Mouse (Mus musculus) forebrain, embryonic 12.5 days (tissue): Measurements from ENCODE around the gene Osbpl7. TPM values are rescaled to one million over a fixed set of nuclear protein-coding genes. Genes with fewer than 3 reads are reported as not detected.

Source experiments
- ATAC-seq: fragments of 200-750 bp; cut with Nextera tagmentation; 2 replicates; pipeline ENCODE4 v1.8.0; 2017; ENCODE audit warnings: moderate TSS enrichment; ENCODE audit not compliant: low FRiP score
- H3K27ac ChIP-seq: fragments of 300-500 bp; sonication (generic); 2 replicates; pipeline ENCODE4 v1.5.1; 2016; ENCODE audit warnings: mild to moderate bottlenecking
- H3K27me3 ChIP-seq: fragments of 300-500 bp; sonication (generic); 2 replicates; pipeline ENCODE4 v1.6.1; 2016; ENCODE audit warnings: mild to moderate bottlenecking
- H3K36me3 ChIP-seq: fragments of 300-500 bp; sonication (generic); replicated peaks from 2 replicates; pipeline ENCODE4 v1.6.1; 2016; ENCODE audit warnings: mild to moderate bottlenecking
- H3K4me1 ChIP-seq: fragments of 300-500 bp; sonication (generic); 2 replicates; pipeline ENCODE4 v1.6.1; 2016
- H3K4me2 ChIP-seq: fragments of 300-500 bp; sonication (generic); 2 replicates; pipeline ENCODE4 v1.6.1; 2016; ENCODE audit warnings: mild to moderate bottlenecking, moderate library complexity
- H3K4me3 ChIP-seq: fragments of 300-500 bp; sonication (generic); replicated peaks from 2 replicates; pipeline ENCODE4 v1.5.1; 2016; ENCODE audit warnings: mild to moderate bottlenecking
- H3K9ac ChIP-seq: fragments of 300-500 bp; sonication (generic); 2 replicates; pipeline ENCODE4 v1.6.1; 2016; ENCODE audit warnings: mild to moderate bottlenecking
- H3K9me3 ChIP-seq: fragments of 300-500 bp; sonication (generic); 2 replicates; pipeline ENCODE4 v1.6.1; 2016
- WGBS: fragments of 180-500 bp; shearing (Covaris S2); methylation state at CpG from one replicate; pipeline ENCODE4 v1.1.7; 2016; 5-methylcytosine and 5-hydroxymethylcytosine counted together
- polyA plus RNA-seq: library from polyadenylated mRNA; unstranded; fragments of >200 nt; fragmentation: Nextera tagmentation; extraction: Ambion mirVana; gene quantifications from 2 replicates; pipeline ENCODE4 v1.2.1, GENCODE M21; 2016

Gene Osbpl7
- polyA plus RNA-seq, 1 experiment from 2014 or later = 8.7 TPM

DNA sequence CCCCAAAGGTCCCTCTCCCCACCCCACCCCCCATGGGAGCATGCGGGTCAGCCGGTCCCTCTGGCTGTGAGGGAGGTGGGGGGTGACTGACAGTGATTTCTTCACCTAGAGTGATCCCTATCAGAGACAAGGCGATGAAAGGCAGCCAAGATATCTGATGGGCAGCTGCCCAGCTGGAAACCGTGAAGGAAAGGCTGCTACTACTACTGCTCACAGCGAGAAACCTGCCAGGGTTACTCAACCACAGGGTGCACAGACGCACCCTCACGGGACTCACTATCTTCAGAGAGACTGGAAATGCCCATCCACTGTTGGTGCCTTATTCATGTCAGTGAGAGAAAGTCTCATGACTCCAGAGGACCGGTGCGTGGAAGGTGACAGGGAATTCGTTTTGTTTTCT is 25.5 kb upstream of the Osbpl7 start:
- Histone ChIP-seq H3K9me3 (no peaks in the 10 kb centered on the region), H3K27ac (no peak overlapping the region), H3K4me3 (no peak overlapping the region), H3K4me2 (no peak overlapping the region), H3K4me1 (peaks cover 32% of the 10 kb centered on the region), H3K36me3 (no peaks in the 10 kb centered on the region), H3K9ac (no peak overlapping the region), H3K27me3 (peaks cover 59% of the 10 kb centered on the region)
- 21% methylated on average over 10 of the region's 10 CpGs for WGBS
- ATAC-seq = no peak

DNA sequence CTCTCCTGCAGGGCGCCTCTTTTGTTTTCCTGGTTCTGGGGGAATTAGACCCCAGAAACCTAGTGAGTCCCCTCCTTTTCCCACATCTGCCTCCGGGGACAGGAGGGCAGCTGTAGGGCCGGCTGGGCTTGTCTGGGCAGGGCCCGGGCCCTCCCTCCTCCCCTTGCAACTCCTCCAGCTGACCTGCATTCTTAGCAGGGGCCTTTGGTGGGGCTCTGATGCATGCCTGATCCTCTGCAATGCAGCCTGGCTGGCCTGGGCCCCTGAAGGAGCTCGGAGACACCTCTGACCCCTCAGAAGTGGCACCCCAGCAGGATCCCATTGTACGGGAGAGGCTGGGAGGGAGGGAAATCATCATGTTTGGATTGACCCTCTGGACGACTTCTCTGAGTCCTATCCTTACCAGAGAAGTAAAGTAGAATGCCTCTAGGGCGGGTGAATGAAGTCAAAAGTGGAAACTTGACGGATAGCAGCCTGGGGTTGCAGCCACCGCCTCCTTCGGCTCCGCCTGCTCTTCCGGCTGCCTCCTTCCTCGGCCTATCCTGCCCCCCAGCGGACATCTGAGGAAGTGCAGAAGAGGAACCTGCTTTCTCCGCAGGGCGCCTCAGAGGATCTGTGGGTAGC is 24.6 kb upstream of the Osbpl7 start:
- 3% methylated on average over 17 of the region's 17 CpGs for WGBS
- Histone ChIP-seq H3K27me3 (peaks cover 50% of the 10 kb centered on the region), H3K36me3 (no peaks in the 10 kb centered on the region), H3K9me3 (no peaks in the 10 kb centered on the region), H3K27ac (peak overlapping the region; percentile 75), H3K4me1 (peaks cover 40% of the 10 kb centered on the region), H3K4me3 (peak overlapping the region; percentile 19), H3K9ac (peak overlapping the region; percentile 51), H3K4me2 (peak overlapping the region; percentile 45)
- ATAC-seq = peak; percentile 25; the same call in 1 of the 2 replicates

DNA sequence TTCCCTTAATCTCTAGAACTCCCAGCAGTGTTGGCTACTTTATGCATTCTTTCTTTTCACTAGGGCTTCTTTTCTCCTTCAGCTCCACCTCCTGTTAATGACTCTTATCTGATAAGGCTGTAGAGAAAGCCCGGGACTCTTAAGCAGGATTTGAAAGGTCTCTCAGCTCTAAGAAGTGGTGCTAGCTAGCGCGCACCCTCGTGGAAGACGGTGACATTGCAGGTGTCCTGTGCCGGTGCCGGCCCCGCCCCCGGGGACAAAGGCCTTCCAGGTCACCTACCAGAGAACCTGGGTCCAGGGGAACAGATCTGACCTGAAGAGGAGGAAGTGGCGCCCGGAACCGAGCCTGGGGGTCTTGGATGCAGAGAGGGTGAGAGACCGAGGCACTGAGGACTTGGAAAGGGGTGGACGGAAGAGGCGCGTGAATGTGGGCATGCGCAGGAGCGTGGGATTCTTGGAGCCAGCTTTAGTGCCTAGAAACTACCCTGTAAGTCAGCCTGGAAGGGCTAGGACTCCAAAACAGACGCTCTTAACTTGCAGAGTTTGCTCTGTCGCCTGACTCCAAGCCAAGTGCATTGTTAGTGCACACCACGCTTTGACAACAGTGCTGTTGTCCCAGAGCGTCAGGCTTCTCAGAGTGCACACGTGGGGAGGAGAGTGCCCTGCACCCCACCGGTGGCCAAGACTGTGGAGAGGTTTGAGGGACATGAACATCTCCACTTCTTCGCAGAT is 20.6 kb upstream of the Osbpl7 start, which contains the start of gene Scrn2:
Scrn2 (plus strand) TSS at position 253 of the 732 bp plus-strand sequence.
- peak; percentile 75 for ATAC-seq
- no peaks in the 10 kb centered on the region for H3K9me3 ChIP-seq
- 1% methylated on average over 25 of the region's 25 CpGs for WGBS
- H3K36me3 ChIP-seq = peaks cover 9% of the 10 kb centered on the region; the same call in 1 of the 2 replicates
- peak within 1 kb of the TSS; percentile 54 for H3K4me3 ChIP-seq
- peak within 1 kb of the TSS; percentile 75 for H3K4me2 ChIP-seq
- peaks cover 10% of the 10 kb centered on the region for H3K27me3 ChIP-seq
- H3K27ac ChIP-seq = peak within 1 kb of the TSS; percentile 51; the same call in 1 of the 2 replicates
- peaks cover 23% of the 10 kb centered on the region for H3K4me1 ChIP-seq
- peak within 1 kb of the TSS; percentile 64 for H3K9ac ChIP-seq

DNA sequence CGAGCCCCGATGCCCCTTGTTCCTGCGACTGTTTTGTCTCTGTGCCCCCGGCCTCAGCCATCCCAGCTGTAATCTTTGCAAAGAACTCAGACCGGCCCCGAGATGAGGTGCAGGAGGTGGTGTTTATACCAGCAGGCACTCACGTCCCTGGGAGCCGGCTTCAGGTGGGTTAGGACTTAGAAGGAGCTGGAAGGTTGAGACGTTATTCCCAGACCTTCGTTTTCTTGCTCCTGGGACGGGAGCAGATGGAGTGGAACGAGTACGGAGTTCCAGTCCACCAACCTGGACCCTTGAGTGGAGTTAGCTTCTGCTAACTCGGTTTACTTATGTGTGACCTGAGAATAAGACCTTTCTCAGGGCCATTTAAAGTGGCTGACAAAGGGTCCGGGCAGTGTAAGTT is 20.0 kb upstream of the Osbpl7 start:
- peaks cover 4% of the 10 kb centered on the region for H3K27me3 ChIP-seq
- peak overlapping the region; percentile 64 for H3K9ac ChIP-seq
- H3K4me2 ChIP-seq = peak overlapping the region; percentile 75
- peaks cover 18% of the 10 kb centered on the region for H3K4me1 ChIP-seq
- H3K36me3 ChIP-seq = peaks cover 9% of the 10 kb centered on the region; the same call in 1 of the 2 replicates
- H3K27ac ChIP-seq = no peak overlapping the region
- peak overlapping the region; percentile 54 for H3K4me3 ChIP-seq
- 19% methylated on average over 15 of the region's 15 CpGs for WGBS
- no peak for ATAC-seq
- H3K9me3 ChIP-seq = no peaks in the 10 kb centered on the region

DNA sequence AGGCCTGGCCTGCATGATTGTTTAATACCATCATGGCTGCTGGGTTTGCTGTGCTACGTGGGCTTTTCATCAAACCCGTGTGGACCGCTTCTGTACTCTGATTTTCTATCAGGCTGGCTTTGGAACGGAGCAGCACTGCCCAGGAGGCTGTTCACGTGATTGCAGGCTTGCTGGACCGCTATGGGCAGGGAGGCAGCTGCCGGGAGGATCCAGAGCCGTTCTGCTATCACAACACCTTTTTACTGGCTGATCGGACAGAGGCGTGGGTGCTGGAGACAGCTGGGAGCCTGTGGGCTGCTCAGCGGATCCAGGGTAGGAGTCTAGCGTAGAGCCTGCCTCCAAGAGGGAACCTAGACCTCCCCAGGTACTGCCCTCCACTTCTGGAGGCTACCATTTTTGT is 18.5 kb upstream of the Osbpl7 start:
- ATAC-seq = no peak
- no peak overlapping the region for H3K9ac ChIP-seq

DNA sequence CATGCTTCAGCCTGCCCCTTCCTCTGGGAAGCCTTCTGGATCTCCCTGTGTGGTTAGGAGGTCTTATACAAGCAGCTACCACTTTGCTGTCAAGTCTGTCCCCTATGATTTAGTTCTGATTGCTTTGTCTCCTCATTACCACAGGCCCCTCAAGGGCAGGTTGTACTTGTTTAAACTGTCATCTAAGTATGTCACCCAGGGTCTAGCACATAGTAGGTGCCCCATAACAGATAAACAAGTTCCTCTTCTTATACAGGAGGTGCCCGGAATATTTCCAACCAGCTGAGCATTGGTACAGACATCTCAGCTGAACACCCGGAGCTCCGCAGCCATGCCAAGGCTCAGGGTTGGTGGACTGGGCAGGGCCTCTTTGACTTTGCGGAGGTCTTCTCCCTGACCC is 17.9 kb upstream of the Osbpl7 start:
- Histone ChIP-seq H3K27me3 (no peaks in the 10 kb centered on the region), H3K4me2 (no peak overlapping the region), H3K9me3 (no peaks in the 10 kb centered on the region), H3K4me3 (no peak overlapping the region), H3K27ac (no peak overlapping the region), H3K36me3 (peaks cover 9% of the 10 kb centered on the region; the same call in 1 of the 2 replicates), H3K9ac (no peak overlapping the region), H3K4me1 (peaks cover 10% of the 10 kb centered on the region)
- WGBS = 88% methylated on average over 4 of the region's 4 CpGs
- no peak for ATAC-seq

More for the DNA sequence above, 18.5 kb upstream of the Osbpl7 start:
- peaks cover 10% of the 10 kb centered on the region for H3K4me1 ChIP-seq
- no peak overlapping the region for H3K4me3 ChIP-seq
- 89% methylated on average over 12 of the region's 12 CpGs for WGBS
- no peak overlapping the region for H3K27ac ChIP-seq
- no peaks in the 10 kb centered on the region for H3K27me3 ChIP-seq
- H3K4me2 ChIP-seq = no peak overlapping the region
- H3K36me3 ChIP-seq = peaks cover 9% of the 10 kb centered on the region; the same call in 1 of the 2 replicates
- no peaks in the 10 kb centered on the region for H3K9me3 ChIP-seq

DNA sequence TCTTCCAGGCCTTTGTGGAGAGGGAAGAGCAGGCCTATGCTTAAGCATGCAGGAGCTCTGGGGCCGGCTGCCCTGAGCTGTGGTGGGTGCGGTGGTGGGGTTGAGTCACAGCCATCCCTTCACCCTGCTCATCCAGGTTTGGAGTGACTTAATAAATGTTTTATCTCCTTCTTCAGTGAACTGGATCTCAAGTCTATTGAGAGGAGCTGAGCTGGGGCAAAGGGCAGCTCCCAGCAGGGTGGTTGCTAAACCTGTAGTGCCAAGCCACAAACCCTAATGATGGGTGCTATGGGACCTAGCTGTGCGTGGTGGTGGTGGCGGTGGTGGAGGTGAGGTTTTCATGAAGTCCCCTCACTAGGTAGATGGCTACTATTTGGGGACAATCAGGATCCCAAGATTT is 16.6 kb upstream of the Osbpl7 start:
- Histone ChIP-seq H3K36me3 (peaks cover 9% of the 10 kb centered on the region; the same call in 1 of the 2 replicates), H3K9ac (no peak overlapping the region), H3K4me1 (peaks cover 10% of the 10 kb centered on the region), H3K27me3 (no peaks in the 10 kb centered on the region), H3K4me3 (no peak overlapping the region), H3K9me3 (no peaks in the 10 kb centered on the region), H3K4me2 (no peak overlapping the region), H3K27ac (no peak overlapping the region)
- 89% methylated on average over 4 of the region's 4 CpGs for WGBS
- no peak for ATAC-seq

DNA sequence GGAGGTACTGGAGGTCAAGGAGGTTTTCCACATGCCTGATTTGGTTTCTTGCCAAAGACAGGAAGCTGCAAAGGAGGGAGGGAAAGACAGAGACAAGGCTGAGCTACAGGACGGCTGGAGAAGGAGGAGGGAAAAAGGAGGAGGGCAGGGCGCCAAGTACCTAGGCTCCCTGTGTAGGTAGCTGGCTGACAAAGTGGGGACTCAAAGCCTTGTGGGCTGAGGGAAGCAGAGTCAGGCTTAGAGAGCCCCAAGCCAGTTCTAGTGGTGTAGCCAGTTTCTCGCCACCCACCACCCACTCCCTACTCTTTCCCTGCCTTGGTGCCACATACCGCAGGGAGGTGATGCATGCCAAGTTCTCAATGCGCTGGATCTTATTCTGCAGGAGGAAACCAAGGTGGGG is 14.3 kb upstream of the Osbpl7 start:
- Histone ChIP-seq H3K4me3 (no peak overlapping the region), H3K36me3 (peaks cover 9% of the 10 kb centered on the region; the same call in 1 of the 2 replicates), H3K27ac (no peak overlapping the region), H3K4me2 (no peak overlapping the region), H3K27me3 (no peaks in the 10 kb centered on the region), H3K9me3 (no peaks in the 10 kb centered on the region), H3K9ac (no peak overlapping the region), H3K4me1 (peaks cover 4% of the 10 kb centered on the region)
- ATAC-seq = no peak
- WGBS = 83% methylated on average over 5 of the region's 5 CpGs

DNA sequence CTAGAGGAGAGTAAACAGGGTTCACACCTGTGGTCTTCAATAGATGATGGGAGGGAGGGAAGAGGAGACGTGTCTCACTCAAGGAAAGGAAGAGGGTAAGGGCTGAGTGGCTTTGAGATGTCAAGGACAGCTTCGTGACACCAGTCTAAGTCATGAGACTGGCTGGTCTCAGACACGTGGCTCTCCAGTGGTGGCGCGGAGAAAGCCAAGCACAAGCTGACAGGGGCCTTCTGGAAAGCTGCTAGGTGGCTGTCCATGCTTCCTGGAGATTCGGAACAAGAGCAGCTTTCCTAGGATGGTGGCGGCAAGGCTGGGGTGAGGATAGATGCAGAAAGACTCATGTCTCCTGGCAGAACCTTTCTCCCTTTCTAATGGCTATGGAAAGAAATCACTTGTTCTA is 11.5 kb upstream of the Osbpl7 start:
- no peak for ATAC-seq
- 0 out of 2 replicates have a peak, but pooled peaks cover under 1% of the 10 kb centered on the region for H3K36me3 ChIP-seq
- peaks cover 18% of the 10 kb centered on the region for H3K4me1 ChIP-seq
- H3K9me3 ChIP-seq = no peaks in the 10 kb centered on the region
- no peaks in the 10 kb centered on the region for H3K27me3 ChIP-seq
- no peak overlapping the region for H3K4me3 ChIP-seq
- H3K4me2 ChIP-seq = no peak overlapping the region
- no peak overlapping the region for H3K27ac ChIP-seq
- WGBS = 73% methylated on average over 7 of the region's 7 CpGs
- no peak overlapping the region for H3K9ac ChIP-seq

DNA sequence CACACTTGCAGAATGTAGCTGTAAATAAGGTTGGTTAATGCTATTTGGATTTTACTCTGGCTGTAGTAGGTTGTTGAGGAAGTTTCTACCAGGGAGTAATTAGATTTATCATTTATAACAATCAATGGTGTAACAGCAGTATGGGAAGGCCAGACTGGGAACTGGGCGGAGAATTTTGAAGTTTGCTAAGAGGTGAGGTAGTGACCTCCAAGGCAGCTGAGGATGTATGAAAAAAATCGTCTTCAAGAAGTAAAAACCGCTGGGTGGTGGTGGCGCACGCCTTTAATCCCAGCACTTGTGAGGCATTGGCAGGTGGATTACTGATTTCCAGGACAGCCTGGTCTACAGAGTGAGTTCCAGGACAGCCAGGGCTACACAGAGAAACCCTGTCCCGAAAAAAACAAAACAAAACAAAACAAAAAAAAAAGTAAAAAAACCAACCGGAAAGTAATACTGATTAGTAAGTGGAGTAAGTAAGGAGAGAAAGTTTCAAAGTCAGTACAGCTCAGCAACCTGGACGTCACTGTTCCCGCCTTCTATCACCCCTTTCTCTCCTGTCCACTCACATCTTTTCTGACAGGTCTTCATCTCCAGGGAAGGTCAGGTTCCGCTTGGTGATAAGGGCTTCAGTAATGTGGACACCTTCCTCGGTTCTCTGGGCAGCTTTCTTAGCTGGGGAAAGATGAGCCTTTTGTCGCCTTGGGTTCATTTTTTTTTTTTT is 10.0 kb upstream of the Osbpl7 start:
- H3K36me3 ChIP-seq = peaks cover 14% of the 10 kb centered on the region; the same call in 1 of the 2 replicates
- H3K27ac ChIP-seq = no peak overlapping the region
- peak overlapping the region; percentile 81 for H3K4me3 ChIP-seq
- 50% methylated on average over 12 of the region's 12 CpGs for WGBS
- ATAC-seq = 0 out of 2 replicates have a peak, but pooled peaks have one; percentile 28
- peak overlapping the region; percentile 54; the same call in 1 of the 2 replicates for H3K9ac ChIP-seq
- H3K4me1 ChIP-seq = peaks cover 18% of the 10 kb centered on the region
- peak overlapping the region; percentile 66 for H3K4me2 ChIP-seq
- H3K27me3 ChIP-seq = no peaks in the 10 kb centered on the region
- H3K9me3 ChIP-seq = no peaks in the 10 kb centered on the region

DNA sequence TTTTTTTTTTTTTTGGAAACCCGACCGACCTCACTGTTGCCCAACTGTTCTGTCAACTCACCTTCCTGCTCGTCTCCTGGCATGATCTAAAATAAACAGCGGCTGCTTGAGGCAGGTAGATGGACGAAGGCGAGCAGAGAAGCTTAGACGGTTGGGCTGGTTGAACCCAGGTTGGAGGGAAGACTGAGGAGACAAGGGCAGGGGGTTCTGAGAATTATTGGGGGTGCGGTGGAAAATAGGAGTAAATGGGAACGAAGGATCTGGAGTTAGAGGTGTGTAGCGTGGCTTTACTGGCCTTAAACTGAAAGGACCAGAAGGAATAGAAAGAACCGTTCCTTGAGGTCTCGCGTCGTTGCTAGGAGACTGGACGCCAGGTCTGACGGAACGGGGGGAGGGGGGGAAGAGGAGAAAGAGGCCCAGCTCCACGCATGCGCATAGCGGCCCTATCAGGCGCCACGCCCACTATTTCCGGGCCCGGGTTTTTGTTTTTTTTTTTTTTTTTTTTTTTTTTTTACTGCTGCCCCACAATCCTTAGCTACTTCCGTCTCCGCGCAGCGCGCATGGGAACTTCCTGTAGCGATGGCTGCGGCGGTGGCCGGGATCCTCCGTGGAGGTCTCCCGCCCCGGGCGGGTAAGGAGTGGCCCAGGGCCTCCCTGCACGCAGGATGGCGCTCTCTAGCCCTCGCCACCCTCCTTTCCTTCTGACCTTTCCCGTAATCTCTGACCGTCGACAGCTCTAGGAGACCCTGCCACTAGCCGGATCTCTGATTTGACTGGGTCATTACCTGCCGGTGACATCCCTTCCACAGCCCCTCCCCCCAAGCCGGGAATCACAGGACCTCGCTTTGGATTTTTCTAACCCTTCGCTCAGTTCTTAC is 9.2 kb upstream of the Osbpl7 start, which contains the start of the genes Lrrc46 and Mrpl10:
Lrrc46 (minus strand) TSS at position 386 of the 878 bp plus-strand sequence.
Mrpl10 (plus strand) TSS at position 539 of the 878 bp plus-strand sequence.
- peak within 1 kb of the TSS; percentile 81 for H3K4me3 ChIP-seq
- peak within 1 kb of the TSS; percentile 67 for H3K4me2 ChIP-seq
- H3K9me3 ChIP-seq = no peaks in the 10 kb centered on the region
- no peaks in the 10 kb centered on the region for H3K27me3 ChIP-seq
- peaks cover 18% of the 10 kb centered on the region for H3K4me1 ChIP-seq
- WGBS = 1% methylated on average over 44 of the region's 48 CpGs
- peak; percentile 86 for ATAC-seq
- H3K27ac ChIP-seq = peak within 1 kb of the TSS; percentile 70
- peaks cover 19% of the 10 kb centered on the region; the same call in 1 of the 2 replicates for H3K36me3 ChIP-seq
- H3K9ac ChIP-seq = peak within 1 kb of the TSS; percentile 79
